Mouse (Mus musculus) brain, embryonic 14.5 days (tissue): ENCODE data around the gene Pitpnm2.

Source experiments
- CTCF ChIP-seq: fragments of 200-500 bp; IDR thresholded peaks from 2 replicates; pipeline ENCODE4 v1.5.1; 2012; ENCODE audit warnings: inconsistent platforms, mild to moderate bottlenecking, moderate library complexity, borderline replicate concordance; ENCODE audit not compliant: insufficient read depth, insufficient read length; ENCODE audit errors: extremely low read depth
- POLR2A ChIP-seq: fragments of 200-500 bp; IDR thresholded peaks from 2 replicates; pipeline ENCODE4 v1.6.1; 2012; ENCODE audit warnings: mild to moderate bottlenecking, inconsistent platforms, borderline replicate concordance; ENCODE audit not compliant: poor library complexity, insufficient read depth, insufficient read length, severe bottlenecking; ENCODE audit errors: extremely low read depth

GRCm38 (mm10) chr5:124161831-124162230 is 87.7 kb downstream of the Pitpnm2 start:
- TF ChIP-seq CTCF (no peak), POLR2A (no peak)
